Mouse (Mus musculus) intestine, embryonic 15.5 days (tissue): Measurements from ENCODE around the gene Bhmt. TPM values are rescaled to one million over a fixed set of nuclear protein-coding genes. Genes with fewer than 3 reads are reported as not detected.
"Not testable (repeated sequence)": the region's sequence is repeated elsewhere in the genome, so short reads cannot be mapped to it uniquely, and the experiment has no call there.

ENCODE experiments used
- ATAC-seq: fragments of 200-750 bp; cut with Nextera tagmentation; 2 replicates; pipeline ENCODE4 v1.8.0; 2017; ENCODE audit warnings: moderate TSS enrichment, moderate library complexity
- H3K27ac ChIP-seq: fragments of 300-500 bp; sonication (generic); 2 replicates; pipeline ENCODE4 v1.5.1; 2015; ENCODE audit warnings: mild to moderate bottlenecking, inconsistent platforms
- H3K27me3 ChIP-seq: fragments of 300-500 bp; sonication (generic); replicated peaks from 2 replicates; pipeline ENCODE4 v1.6.1; 2015; ENCODE audit warnings: inconsistent platforms
- H3K36me3 ChIP-seq: fragments of 300-500 bp; sonication (generic); 2 replicates; pipeline ENCODE4 v1.6.1; 2015; ENCODE audit warnings: inconsistent platforms
- H3K4me1 ChIP-seq: fragments of 300-500 bp; sonication (generic); replicated peaks from 2 replicates; pipeline ENCODE4 v1.6.1; 2015; ENCODE audit warnings: inconsistent platforms
- H3K4me2 ChIP-seq: fragments of 300-500 bp; sonication (generic); replicated peaks from 2 replicates; pipeline ENCODE4 v1.6.1; 2015; ENCODE audit warnings: mild to moderate bottlenecking, inconsistent platforms
- H3K4me3 ChIP-seq: fragments of 300-500 bp; sonication (generic); replicated peaks from 2 replicates; pipeline ENCODE4 v1.5.1; 2015; ENCODE audit warnings: inconsistent platforms
- H3K9ac ChIP-seq: fragments of 300-500 bp; sonication (generic); 2 replicates; pipeline ENCODE4 v1.6.1; 2015; ENCODE audit warnings: inconsistent platforms
- H3K9me3 ChIP-seq: fragments of 300-500 bp; sonication (generic); 2 replicates; pipeline ENCODE4 v1.6.1; 2016; ENCODE audit warnings: inconsistent platforms
- WGBS: fragments of 180-500 bp; shearing (Covaris S2); methylation state at CpG from one replicate; pipeline ENCODE4 v1.1.7; 2015; 5-methylcytosine and 5-hydroxymethylcytosine counted together
- polyA plus RNA-seq: library from polyadenylated mRNA; unstranded; fragments of >200 nt; fragmentation: Nextera tagmentation; extraction: Ambion mirVana; gene quantifications from 2 replicates; pipeline ENCODE4 v1.2.1, GENCODE M21; 2015

Gene Bhmt
- polyA plus RNA-seq, 1 experiment from 2014 or later = 1.1 TPM

GRCm38 (mm10) chr13:93601527-93601926 lies 36.2 kb downstream of the Bhmt start:
- Histone ChIP-seq H3K9me3 (no peaks in the 10 kb centered on the region), H3K4me2 (no peak overlapping the region), H3K36me3 (no peaks in the 10 kb centered on the region), H3K27ac (no peak overlapping the region), H3K4me3 (no peak overlapping the region), H3K4me1 (no peaks in the 10 kb centered on the region), H3K27me3 (no peaks in the 10 kb centered on the region), H3K9ac (no peak overlapping the region)
- ATAC-seq = no peak
- 78% methylated on average over 11 of the region's 11 CpGs for WGBS

- H3K36me3 ChIP-seq = no peaks in the 10 kb centered on the region
- no peak overlapping the region for H3K4me3 ChIP-seq
- 63% methylated on average over 2 of the region's 2 CpGs for WGBS
- H3K27me3 ChIP-seq = no peaks in the 10 kb centered on the region
- no peaks in the 10 kb centered on the region for H3K9me3 ChIP-seq
- H3K27ac ChIP-seq = no peak overlapping the region
- H3K4me1 ChIP-seq = no peaks in the 10 kb centered on the region
- ATAC-seq = no peak
- H3K9ac ChIP-seq = no peak overlapping the region
- no peak overlapping the region for H3K4me2 ChIP-seq
Measured at GRCm38 (mm10) chr13:93593040-93593699, 44.6 kb downstream of the Bhmt start.

- WGBS = 94% methylated on average over 9 of the region's 9 CpGs
- H3K36me3 ChIP-seq, H3K9ac ChIP-seq, H3K27ac ChIP-seq, H3K27me3 ChIP-seq, H3K9me3 ChIP-seq, H3K4me1 ChIP-seq, ATAC-seq, H3K4me3 ChIP-seq, H3K4me2 ChIP-seq: not testable (repeated sequence)
Measured at GRCm38 (mm10) chr13:93582526-93582925, 55.2 kb downstream of the Bhmt start.

- no peak for ATAC-seq
- 83% methylated on average over 5 of the region's 5 CpGs for WGBS
- H3K4me2 ChIP-seq = no peak overlapping the region
- H3K27ac ChIP-seq = no peak overlapping the region
- no peaks in the 10 kb centered on the region for H3K27me3 ChIP-seq
- no peak overlapping the region for H3K9ac ChIP-seq
- H3K4me1 ChIP-seq = no peaks in the 10 kb centered on the region
- H3K9me3 ChIP-seq = no peaks in the 10 kb centered on the region
- no peaks in the 10 kb centered on the region for H3K36me3 ChIP-seq
- no peak overlapping the region for H3K4me3 ChIP-seq
Measured at GRCm38 (mm10) chr13:93580431-93580830, 57.3 kb downstream of the Bhmt start.

- H3K9me3 ChIP-seq = no peaks in the 10 kb centered on the region
- H3K4me3 ChIP-seq = no peak overlapping the region
- ATAC-seq = no peak
- H3K36me3 ChIP-seq = no peaks in the 10 kb centered on the region
- WGBS = 65% methylated on average over 4 of the region's 4 CpGs
- no peak overlapping the region for H3K9ac ChIP-seq
- no peaks in the 10 kb centered on the region for H3K27me3 ChIP-seq
- H3K27ac ChIP-seq = no peak overlapping the region
- no peaks in the 10 kb centered on the region for H3K4me1 ChIP-seq
- no peak overlapping the region for H3K4me2 ChIP-seq
Measured at GRCm38 (mm10) chr13:93569676-93570075, 68.1 kb downstream of the Bhmt start.

Other genes with a start within 250 kb of the Bhmt start
- gene Jmy, start 138.2 kb downstream of the Bhmt start, polyA plus RNA-seq = 5.3 and 5.8 TPM in 2 replicates
- 0.57 and 0.68 TPM in 2 replicates for gene Bhmt2, start 36.3 kb upstream of the Bhmt start, polyA plus RNA-seq
- gene Dmgdh, start 36.5 kb upstream of the Bhmt start, polyA plus RNA-seq = 0.38 and 0.39 TPM in 2 replicates
- gene Arsb, start 133.7 kb upstream of the Bhmt start, polyA plus RNA-seq = 9.5 and 11.2 TPM in 2 replicates